Mouse (Mus musculus) thymus, adult 2 months (tissue): ENCODE data around the gene Asb1.

Source experiments
- CTCF ChIP-seq: fragments of 200-500 bp; IDR thresholded peaks from 2 replicates; pipeline ENCODE4 v1.5.1; 2012; ENCODE audit warnings: mild to moderate bottlenecking, control low read depth, low read length, moderate library complexity, borderline replicate concordance; ENCODE audit not compliant: control insufficient read depth, poor library complexity, insufficient read depth; ENCODE audit errors: extremely low read depth
- POLR2A ChIP-seq: fragments of 200-500 bp; IDR thresholded peaks from 2 replicates; pipeline ENCODE4 v1.6.1; 2012; ENCODE audit warnings: mild to moderate bottlenecking, low read length, control low read depth, moderate library complexity; ENCODE audit not compliant: control insufficient read depth, poor library complexity, insufficient read depth; ENCODE audit errors: extremely low read depth

DNA sequence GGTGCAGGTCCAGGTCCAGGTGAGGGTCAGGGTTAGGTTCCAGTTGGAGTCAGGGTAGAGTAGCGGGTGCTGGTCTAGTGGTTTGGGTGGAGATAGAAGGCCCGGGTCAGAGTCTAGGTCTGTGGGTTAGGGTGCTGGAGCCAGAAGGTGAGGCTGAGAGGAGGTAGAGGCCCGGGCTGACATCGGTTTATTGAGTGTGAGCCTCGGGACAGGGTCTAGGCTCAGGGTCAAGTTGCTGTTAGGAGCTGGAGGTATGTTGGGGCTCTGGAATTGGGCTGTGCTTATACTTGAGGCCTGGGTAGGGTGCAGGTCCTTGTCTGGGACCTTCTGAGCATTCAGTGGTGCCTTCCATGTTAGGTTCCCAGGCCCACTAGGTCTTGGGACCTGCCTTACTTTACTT is 45.0 kb upstream of the Asb1 start:
- TF ChIP-seq CTCF, result no peak
- no peak for TF ChIP-seq POLR2A
